Mouse (Mus musculus): Measurements from ENCODE around the gene Ppfibp1.
"Not testable (repeated sequence)": the region's sequence is repeated elsewhere in the genome, so short reads cannot be mapped to it uniquely, and the experiment has no call there.

DNA sequence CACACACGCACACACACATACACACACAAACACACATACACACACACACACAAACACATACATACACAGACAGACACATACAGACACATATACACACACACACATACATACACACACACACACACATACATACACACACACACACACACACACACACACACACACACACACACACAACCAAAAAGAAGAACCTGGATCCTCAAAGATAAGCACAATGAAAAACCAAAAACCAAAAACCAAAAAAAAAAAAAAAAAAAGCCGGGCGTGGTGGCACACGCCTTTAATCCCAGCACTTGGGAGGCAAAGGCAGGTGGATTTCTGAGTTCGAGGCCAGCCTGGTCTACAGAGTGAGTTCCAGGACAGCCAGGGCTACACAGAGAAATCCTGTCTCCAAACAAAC lies 23.9 kb upstream of the Ppfibp1 start:
- not testable (repeated sequence) for TF ChIP-seq POLR2A, CTCF (IDR thresholded peaks at IDR 0.05; ENCODE audit: extremely low read depth, insufficient read depth, low read length)

All from cortical plate, adult 2 months (tissue).